Mouse (Mus musculus): ENCODE results near the gene Pmp22. TPM values are rescaled to one million over a fixed set of nuclear protein-coding genes. Genes with fewer than 3 reads are reported as not detected.

Gene Pmp22
- 26.8 and 34.9 TPM in 2 replicates for polyA plus RNA-seq (2014; fragmentation: Nextera tagmentation; extraction: Ambion mirVana)

GRCm38 (mm10) chr11:63128784-63129183 is at the start of gene Pmp22:
Gene Pmp22, plus strand, starts transcription at chr11:63128982.
- H3K36me3 ChIP-seq (ENCODE audit: control insufficient read depth, insufficient read depth, low read length): no peaks in the 10 kb centered on the region
- no peaks in the 10 kb centered on the region for H3K9me3 ChIP-seq (replicated peaks; ENCODE audit: control insufficient read depth, low read length)
- H3K27ac ChIP-seq (ENCODE audit: low read depth, low read length): no peak within 1 kb of the TSS
- ATAC-seq (no peak), DNase-seq (ENCODE audit: low spot score) (no peak)
- H3K4me3 ChIP-seq (ENCODE audit: low read depth, low read length): no peak within 1 kb of the TSS
- H3K27me3 ChIP-seq (replicated peaks; ENCODE audit: control insufficient read depth, insufficient read depth, low read length): peaks cover 38% of the 10 kb centered on the region
- peaks cover 13% of the 10 kb centered on the region for H3K4me1 ChIP-seq (ENCODE audit: control insufficient read depth, insufficient read depth, low read length)
- no peak within 1 kb of the TSS for H3K4me2 ChIP-seq (ENCODE audit: low read length)
- H3K9ac ChIP-seq (ENCODE audit: low read length): no peak within 1 kb of the TSS
- 71% methylated on average over 2 of the region's 2 CpGs for WGBS

GRCm38 (mm10) chr11:63084536-63084935 is 44.2 kb upstream of the Pmp22 start:
- H3K9ac ChIP-seq (ENCODE audit: low read length): no peak overlapping the region
- ATAC-seq (no peak), DNase-seq (ENCODE audit: low spot score) (no peak)
- no peaks in the 10 kb centered on the region for H3K27me3 ChIP-seq (replicated peaks; ENCODE audit: control insufficient read depth, insufficient read depth, low read length)
- H3K27ac ChIP-seq (ENCODE audit: low read depth, low read length): no peak overlapping the region
- H3K4me3 ChIP-seq (ENCODE audit: low read depth, low read length): no peak overlapping the region
- WGBS: 79% methylated on average over 3 of the region's 3 CpGs
- H3K36me3 ChIP-seq (ENCODE audit: control insufficient read depth, insufficient read depth, low read length): no peaks in the 10 kb centered on the region
- H3K4me2 ChIP-seq (ENCODE audit: low read length): no peak overlapping the region
- no peaks in the 10 kb centered on the region for H3K4me1 ChIP-seq (ENCODE audit: control insufficient read depth, insufficient read depth, low read length)
- H3K9me3 ChIP-seq (replicated peaks; ENCODE audit: control insufficient read depth, low read length): no peaks in the 10 kb centered on the region

DNA sequence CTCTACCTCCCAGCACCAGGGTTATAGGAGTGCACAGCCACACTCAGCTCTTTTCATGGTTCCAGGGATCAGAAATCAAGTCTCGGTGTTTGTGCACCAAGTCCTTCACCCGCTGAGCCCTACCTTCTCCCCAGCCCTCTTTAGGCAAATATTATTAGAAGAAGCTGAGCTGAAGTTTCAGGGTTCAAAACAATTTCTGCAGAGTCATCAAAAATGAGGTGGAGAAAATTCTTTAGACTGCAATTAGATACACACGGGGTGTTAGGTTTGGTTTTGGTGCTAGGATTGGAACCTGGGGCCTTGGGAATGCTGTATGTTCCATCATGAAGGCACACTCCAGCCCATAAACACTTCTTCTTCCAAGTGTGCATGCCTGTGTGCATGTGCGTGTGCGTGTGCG is 40.1 kb upstream of the Pmp22 start:
- no peaks in the 10 kb centered on the region for H3K36me3 ChIP-seq (ENCODE audit: control insufficient read depth, insufficient read depth, low read length)
- no peaks in the 10 kb centered on the region for H3K9me3 ChIP-seq (replicated peaks; ENCODE audit: control insufficient read depth, low read length)
- no peak overlapping the region for H3K27ac ChIP-seq (ENCODE audit: low read depth, low read length)
- H3K4me3 ChIP-seq (ENCODE audit: low read depth, low read length): no peak overlapping the region
- no peak overlapping the region for H3K4me2 ChIP-seq (ENCODE audit: low read length)
- no peak overlapping the region for H3K9ac ChIP-seq (ENCODE audit: low read length)
- WGBS: 91% methylated on average over 6 of the region's 6 CpGs
- no peaks in the 10 kb centered on the region for H3K4me1 ChIP-seq (ENCODE audit: control insufficient read depth, insufficient read depth, low read length)
- DNase-seq (ENCODE audit: low spot score): no peak
- H3K27me3 ChIP-seq (replicated peaks; ENCODE audit: control insufficient read depth, insufficient read depth, low read length): no peaks in the 10 kb centered on the region
- no peak for ATAC-seq

GRCm38 (mm10) chr11:63090210-63090609 is 38.6 kb upstream of the Pmp22 start:
- Histone ChIP-seq H3K4me1 (ENCODE audit: control insufficient read depth, insufficient read depth, low read length) (no peaks in the 10 kb centered on the region), H3K9me3 (replicated peaks; ENCODE audit: control insufficient read depth, low read length) (no peaks in the 10 kb centered on the region), H3K36me3 (ENCODE audit: control insufficient read depth, insufficient read depth, low read length) (no peaks in the 10 kb centered on the region), H3K4me2 (ENCODE audit: low read length) (no peak overlapping the region), H3K27ac (ENCODE audit: low read depth, low read length) (no peak overlapping the region), H3K4me3 (ENCODE audit: low read depth, low read length) (no peak overlapping the region), H3K9ac (ENCODE audit: low read length) (no peak overlapping the region), H3K27me3 (replicated peaks; ENCODE audit: control insufficient read depth, insufficient read depth, low read length) (no peaks in the 10 kb centered on the region)
- WGBS: 60% methylated on average over 4 of the region's 4 CpGs
- ATAC-seq: no peak
- no peak for DNase-seq (ENCODE audit: low spot score)

DNA sequence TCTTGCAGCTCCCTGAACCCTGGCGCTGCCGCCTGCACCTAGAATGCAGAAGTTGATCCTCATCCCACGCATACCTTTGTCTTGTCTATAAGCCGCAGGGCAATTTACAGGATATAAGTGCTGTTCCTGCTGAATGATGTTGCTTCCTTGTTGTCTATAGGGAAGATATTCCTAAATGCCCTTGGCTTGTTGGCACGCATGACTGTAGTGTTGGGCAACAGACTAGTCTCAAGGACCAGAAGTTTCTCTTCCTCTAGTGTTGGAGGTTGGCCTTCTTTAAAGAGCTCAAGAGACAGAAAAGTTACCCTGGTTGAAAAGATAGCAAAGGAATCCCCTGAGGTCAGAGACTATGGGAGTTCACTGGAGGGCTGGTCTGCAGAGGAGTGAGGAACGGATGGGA is 37.8 kb upstream of the Pmp22 start:
- no peak for ATAC-seq
- no peak overlapping the region for H3K4me3 ChIP-seq (ENCODE audit: low read depth, low read length)
- no peaks in the 10 kb centered on the region for H3K36me3 ChIP-seq (ENCODE audit: control insufficient read depth, insufficient read depth, low read length)
- H3K4me2 ChIP-seq (ENCODE audit: low read length): no peak overlapping the region
- no peak for DNase-seq (ENCODE audit: low spot score)
- H3K9me3 ChIP-seq (replicated peaks; ENCODE audit: control insufficient read depth, low read length): no peaks in the 10 kb centered on the region
- no peaks in the 10 kb centered on the region for H3K4me1 ChIP-seq (ENCODE audit: control insufficient read depth, insufficient read depth, low read length)
- H3K9ac ChIP-seq (ENCODE audit: low read length): no peak overlapping the region
- 94% methylated on average over 6 of the region's 6 CpGs for WGBS
- no peaks in the 10 kb centered on the region for H3K27me3 ChIP-seq (replicated peaks; ENCODE audit: control insufficient read depth, insufficient read depth, low read length)
- no peak overlapping the region for H3K27ac ChIP-seq (ENCODE audit: low read depth, low read length)

DNA sequence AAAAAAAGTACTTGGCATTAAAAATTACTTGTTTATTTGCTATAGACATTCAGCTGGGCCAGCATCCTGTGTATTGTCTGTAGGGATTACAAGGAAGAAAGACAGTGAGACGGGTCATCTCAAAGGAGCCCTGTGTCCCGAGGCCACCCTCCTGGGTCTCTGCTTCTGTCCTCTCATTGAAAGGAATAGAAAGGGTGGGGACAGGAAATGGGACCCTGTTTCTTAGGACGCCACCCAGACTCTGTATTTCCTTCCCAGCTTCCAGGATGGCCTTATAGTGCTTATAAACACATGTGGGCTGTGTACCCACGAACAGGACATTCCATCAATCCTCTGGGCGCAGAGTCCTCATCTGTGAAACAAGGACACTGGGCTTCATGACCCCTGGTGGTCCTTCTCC is 36.5 kb upstream of the Pmp22 start:
- H3K27ac ChIP-seq (ENCODE audit: low read depth, low read length): no peak overlapping the region
- 80% methylated on average over 5 of the region's 5 CpGs for WGBS

GRCm38 (mm10) chr11:63093601-63094000 is 35.2 kb upstream of the Pmp22 start:
- H3K27ac ChIP-seq (ENCODE audit: low read depth, low read length): no peak overlapping the region
- H3K4me3 ChIP-seq (ENCODE audit: low read depth, low read length): no peak overlapping the region
- DNase-seq (ENCODE audit: low spot score) (no peak), ATAC-seq (no peak)
- H3K27me3 ChIP-seq (replicated peaks; ENCODE audit: control insufficient read depth, insufficient read depth, low read length): no peaks in the 10 kb centered on the region
- H3K4me2 ChIP-seq (ENCODE audit: low read length): no peak overlapping the region
- no peaks in the 10 kb centered on the region for H3K4me1 ChIP-seq (ENCODE audit: control insufficient read depth, insufficient read depth, low read length)
- H3K36me3 ChIP-seq (ENCODE audit: control insufficient read depth, insufficient read depth, low read length): no peaks in the 10 kb centered on the region
- no peak overlapping the region for H3K9ac ChIP-seq (ENCODE audit: low read length)
- WGBS: 84% methylated on average over 5 of the region's 5 CpGs
- no peaks in the 10 kb centered on the region for H3K9me3 ChIP-seq (replicated peaks; ENCODE audit: control insufficient read depth, low read length)

More for the DNA sequence above, 36.5 kb upstream of the Pmp22 start:
- Histone ChIP-seq H3K4me1 (ENCODE audit: control insufficient read depth, insufficient read depth, low read length) (no peaks in the 10 kb centered on the region), H3K36me3 (ENCODE audit: control insufficient read depth, insufficient read depth, low read length) (no peaks in the 10 kb centered on the region), H3K9me3 (replicated peaks; ENCODE audit: control insufficient read depth, low read length) (no peaks in the 10 kb centered on the region), H3K27me3 (replicated peaks; ENCODE audit: control insufficient read depth, insufficient read depth, low read length) (no peaks in the 10 kb centered on the region), H3K9ac (ENCODE audit: low read length) (no peak overlapping the region), H3K4me2 (ENCODE audit: low read length) (no peak overlapping the region), H3K4me3 (ENCODE audit: low read depth, low read length) (no peak overlapping the region)
- ATAC-seq: no peak
- DNase-seq (ENCODE audit: low spot score): no peak

DNA sequence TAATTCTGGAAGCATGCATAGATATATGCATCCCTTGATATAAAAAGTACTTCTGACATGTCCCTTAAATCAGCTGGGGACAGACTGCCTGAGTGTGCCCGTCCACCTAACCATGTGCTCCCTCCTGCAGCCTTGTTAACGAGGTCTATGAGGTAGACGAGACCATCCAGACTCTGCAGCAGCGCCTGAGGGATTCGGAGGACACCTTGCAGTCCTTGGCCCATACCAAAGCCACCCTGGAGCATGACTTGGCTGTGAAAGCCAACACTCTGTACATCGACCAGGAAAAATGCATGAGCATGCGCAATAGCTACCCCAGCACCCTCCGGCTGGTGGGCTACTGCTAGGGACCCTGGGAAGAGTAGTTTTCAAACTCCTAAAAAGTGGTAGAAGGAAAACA is 34.3 kb upstream of the Pmp22 start:
- no peak overlapping the region for H3K4me3 ChIP-seq (ENCODE audit: low read depth, low read length)
- H3K9me3 ChIP-seq (replicated peaks; ENCODE audit: control insufficient read depth, low read length): no peaks in the 10 kb centered on the region
- H3K4me2 ChIP-seq (ENCODE audit: low read length): no peak overlapping the region
- H3K27me3 ChIP-seq (replicated peaks; ENCODE audit: control insufficient read depth, insufficient read depth, low read length): no peaks in the 10 kb centered on the region
- H3K4me1 ChIP-seq (ENCODE audit: control insufficient read depth, insufficient read depth, low read length): no peaks in the 10 kb centered on the region
- H3K27ac ChIP-seq (ENCODE audit: low read depth, low read length): no peak overlapping the region
- no peak for ATAC-seq
- H3K36me3 ChIP-seq (ENCODE audit: control insufficient read depth, insufficient read depth, low read length): no peaks in the 10 kb centered on the region
- 81% methylated on average over 8 of the region's 8 CpGs for WGBS
- no peak overlapping the region for H3K9ac ChIP-seq (ENCODE audit: low read length)
- no peak for DNase-seq (ENCODE audit: low spot score)

DNA sequence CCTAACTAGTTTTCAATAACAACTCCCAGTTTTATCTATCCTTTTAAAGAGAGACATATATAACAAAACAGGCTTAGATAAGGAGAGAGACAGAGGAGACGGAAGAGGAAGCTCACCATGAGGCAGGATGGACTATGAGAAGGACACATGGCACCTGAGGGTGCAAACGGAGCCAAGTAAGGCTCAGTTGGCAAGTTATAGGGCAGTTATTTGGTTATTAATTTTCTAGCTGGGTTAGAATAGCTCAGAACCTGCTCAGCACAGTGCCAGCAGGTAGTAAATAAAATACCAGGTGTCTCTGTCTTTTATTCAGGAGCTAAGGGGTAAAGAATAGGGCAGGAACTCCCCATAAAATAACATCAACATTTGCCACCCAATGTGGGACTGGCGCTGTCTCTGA is 30.8 kb upstream of the Pmp22 start:
- Histone ChIP-seq H3K4me1 (ENCODE audit: control insufficient read depth, insufficient read depth, low read length) (no peaks in the 10 kb centered on the region), H3K27me3 (replicated peaks; ENCODE audit: control insufficient read depth, insufficient read depth, low read length) (no peaks in the 10 kb centered on the region), H3K4me2 (ENCODE audit: low read length) (no peak overlapping the region), H3K4me3 (ENCODE audit: low read depth, low read length) (no peak overlapping the region), H3K9me3 (replicated peaks; ENCODE audit: control insufficient read depth, low read length) (no peaks in the 10 kb centered on the region), H3K36me3 (ENCODE audit: control insufficient read depth, insufficient read depth, low read length) (no peaks in the 10 kb centered on the region), H3K27ac (ENCODE audit: low read depth, low read length) (no peak overlapping the region), H3K9ac (ENCODE audit: low read length) (no peak overlapping the region)
- DNase-seq (ENCODE audit: low spot score): no peak
- no peak for ATAC-seq
- 82% methylated on average over 3 of the region's 3 CpGs for WGBS
